Mouse (Mus musculus): ENCODE results near the gene Tubb2b.

DNA sequence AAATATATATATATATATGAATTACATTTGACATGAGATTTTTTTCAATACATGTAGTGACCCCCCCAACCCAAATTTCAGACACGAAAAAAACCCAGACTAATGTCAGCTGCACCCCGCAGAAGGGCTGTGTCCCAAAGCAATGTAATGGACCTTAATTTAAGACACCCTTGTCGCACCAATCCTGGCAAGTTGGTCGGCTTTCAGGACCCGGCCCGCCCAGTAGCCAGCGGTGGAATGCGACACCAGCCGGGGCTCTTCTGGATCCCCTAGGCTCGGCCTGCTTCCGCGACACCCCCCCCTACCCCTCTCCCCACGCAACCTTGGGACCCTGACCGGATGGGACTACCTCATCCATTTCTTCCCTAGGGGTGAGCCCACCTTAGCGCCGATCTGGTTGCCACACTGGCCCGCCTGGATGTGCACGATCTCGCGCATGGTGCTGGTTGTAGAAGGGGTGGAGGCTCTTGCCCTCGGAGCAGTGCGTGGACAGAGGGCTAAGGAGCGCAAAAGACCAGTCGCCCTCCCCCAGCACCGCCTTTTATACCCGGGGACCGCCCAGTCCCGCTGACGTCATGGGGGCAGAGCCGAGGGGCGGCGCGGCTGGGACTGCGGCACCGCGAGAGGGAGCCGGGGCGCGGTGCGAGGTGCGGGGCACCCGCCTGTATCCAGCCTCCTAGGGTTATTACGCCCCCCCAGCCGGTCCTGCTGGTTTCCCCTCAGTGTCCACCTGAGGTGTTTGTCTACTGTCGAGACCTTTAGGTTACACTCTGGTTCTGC, 52.6 kb downstream of the Tubb2b start, which contains the start of gene Tubb2a:
- TF ChIP-seq CTCF (conservative IDR thresholded peaks at IDR 0.05; ENCODE audit: low read length) (no peak), NANOG (IDR thresholded peaks at IDR 0.05; ENCODE audit: borderline replicate concordance, low read length) (no peak)
